Mouse (Mus musculus) kidney, postnatal 14 days (tissue): ENCODE measurements around the gene Adamts17.

Source experiments
- DNase-seq: peaks from one replicate; pipeline ENCODE4 v3.0.0; 2022; ENCODE audit warnings: mixed read lengths

Adamts17 gene

GRCm38 (mm10) chr7:67035661-67036060 lies 196.1 kb downstream of the Adamts17 start:
- DNase-seq = no peak

DNA sequence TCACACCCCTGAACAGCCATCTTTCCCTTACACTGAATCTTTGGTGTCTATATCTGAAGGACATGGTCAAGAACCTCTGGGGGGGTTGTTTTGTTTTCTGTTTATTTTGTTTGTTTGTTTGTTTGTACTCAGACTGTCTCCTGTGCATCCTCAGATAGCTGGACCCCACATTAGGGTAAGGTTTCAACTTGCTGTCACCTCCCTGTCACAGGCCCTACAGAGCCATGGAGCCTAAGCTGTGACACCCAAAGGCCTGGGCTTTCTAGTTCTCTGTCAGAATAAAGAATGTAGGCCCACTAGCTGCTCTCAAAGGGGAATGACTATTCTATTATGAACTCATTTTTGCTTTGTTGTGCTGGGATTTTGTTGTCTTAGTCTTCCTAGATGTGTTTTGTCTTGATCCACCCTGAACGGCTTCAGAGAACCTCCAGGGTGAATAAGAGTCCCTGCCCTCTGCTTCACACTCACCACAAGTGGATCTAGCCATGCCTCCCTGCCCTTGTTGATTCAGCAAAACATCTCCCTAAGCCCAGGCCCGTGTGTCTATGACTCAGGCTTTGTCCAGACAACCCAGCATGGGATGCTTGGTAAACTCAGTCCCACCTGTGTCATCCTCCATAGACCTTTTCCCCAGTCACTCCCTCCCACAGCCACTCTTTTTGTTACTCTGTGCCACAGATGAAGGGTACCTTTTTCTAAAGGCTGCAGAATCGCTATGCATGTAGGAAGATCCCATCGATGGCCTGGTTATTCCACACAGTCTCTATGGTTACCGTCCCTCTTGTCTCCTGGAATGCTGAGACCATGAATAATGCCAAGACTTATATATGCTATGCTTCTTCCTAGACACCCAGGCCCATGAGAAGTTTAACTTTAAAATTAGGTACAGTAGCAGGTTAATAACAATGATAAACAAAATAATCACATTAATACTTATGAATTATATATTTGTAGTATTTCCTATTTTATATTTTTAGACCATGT lies 197.3 kb downstream of the Adamts17 start:
- no peak for DNase-seq

DNA sequence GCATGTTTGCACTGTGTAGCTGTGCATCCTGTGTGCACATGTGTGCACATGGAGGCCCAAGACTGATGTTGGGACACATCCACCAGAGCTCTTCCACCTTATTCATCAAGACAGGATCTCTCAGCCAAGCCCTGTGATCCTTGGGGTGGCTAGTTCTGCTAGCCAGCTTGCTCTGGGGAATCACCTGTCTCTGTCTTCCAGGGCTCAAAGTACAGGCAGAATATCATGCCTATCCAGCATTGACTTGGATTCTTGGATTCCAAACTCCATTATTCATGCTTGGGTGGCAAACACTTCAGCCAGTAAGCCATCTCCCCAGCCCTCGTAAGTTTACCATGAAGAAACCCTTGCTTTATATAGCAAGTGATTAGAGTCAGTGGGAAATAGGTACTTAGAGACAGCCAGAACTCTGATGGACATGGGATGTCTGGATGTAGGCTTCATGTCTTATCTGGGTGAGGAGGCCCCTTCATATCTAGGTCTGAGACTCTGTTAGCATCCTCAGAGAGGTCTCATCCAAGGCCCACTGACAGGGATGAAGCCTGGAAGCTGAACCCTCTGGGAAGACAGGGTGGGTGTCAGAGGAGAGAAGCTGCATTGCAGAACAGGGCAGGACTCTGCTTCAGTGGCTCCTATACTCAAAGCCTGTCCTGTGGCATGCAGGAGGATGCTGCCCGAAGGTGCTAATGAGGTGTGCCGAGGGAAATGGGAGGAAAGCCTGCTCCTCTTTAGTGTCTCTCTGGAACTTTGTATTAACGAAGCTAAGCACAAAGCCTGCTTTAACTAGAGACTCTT lies 198.4 kb downstream of the Adamts17 start:
- no peak for DNase-seq

- DNase-seq = no peak
Measured at GRCm38 (mm10) chr7:67039143-67039542, 199.6 kb downstream of the Adamts17 start.

- DNase-seq = no peak
Measured at GRCm38 (mm10) chr7:67039861-67040260, 200.3 kb downstream of the Adamts17 start.

- no peak for DNase-seq
Measured at GRCm38 (mm10) chr7:67041685-67042084, 202.2 kb downstream of the Adamts17 start.

GRCm38 (mm10) chr7:67044121-67044817 lies 204.7 kb downstream of the Adamts17 start:
- DNase-seq = no peak

- no peak for DNase-seq
Measured at GRCm38 (mm10) chr7:67045202-67045601, 205.7 kb downstream of the Adamts17 start.

DNA sequence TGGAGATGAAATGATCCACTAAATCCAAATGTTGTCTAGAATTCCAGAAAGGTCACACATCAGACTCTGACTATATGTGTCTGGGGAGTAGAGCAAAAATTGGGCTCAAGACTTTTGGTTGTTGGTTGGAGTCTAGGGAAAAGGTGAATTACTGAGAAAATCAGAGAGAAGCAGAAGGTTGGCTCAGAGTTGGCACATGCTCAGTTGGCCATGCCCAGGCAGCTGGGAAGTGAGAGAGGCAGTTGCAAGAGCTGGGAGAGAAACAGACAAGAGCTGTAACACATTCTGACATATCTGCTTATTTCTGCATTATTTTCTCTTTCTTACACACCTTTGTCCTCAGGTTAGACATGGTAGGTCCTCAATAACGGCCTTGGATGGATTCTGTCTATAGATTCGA lies 209.7 kb downstream of the Adamts17 start:
- no peak for DNase-seq

DNA sequence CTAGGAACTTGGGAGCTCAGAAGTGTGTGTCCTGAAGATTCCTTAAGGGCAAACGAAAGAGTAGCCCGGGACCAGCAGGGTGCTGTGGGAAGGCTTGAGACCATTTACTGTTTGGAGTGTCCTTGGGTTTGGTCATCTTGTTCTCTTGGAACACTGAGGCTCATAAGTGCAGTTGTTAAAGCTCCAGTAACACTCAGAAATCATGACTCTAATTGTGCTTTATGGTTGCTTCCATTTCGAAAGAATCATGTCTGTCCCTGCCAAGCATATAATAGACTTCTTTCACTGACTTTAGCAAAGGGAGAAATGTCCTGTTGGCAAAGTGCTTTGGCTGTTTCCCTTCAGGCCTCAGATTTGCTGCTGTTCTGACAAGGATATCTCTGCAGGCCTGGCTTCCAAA lies 210.9 kb downstream of the Adamts17 start:
- DNase-seq = no peak

DNA sequence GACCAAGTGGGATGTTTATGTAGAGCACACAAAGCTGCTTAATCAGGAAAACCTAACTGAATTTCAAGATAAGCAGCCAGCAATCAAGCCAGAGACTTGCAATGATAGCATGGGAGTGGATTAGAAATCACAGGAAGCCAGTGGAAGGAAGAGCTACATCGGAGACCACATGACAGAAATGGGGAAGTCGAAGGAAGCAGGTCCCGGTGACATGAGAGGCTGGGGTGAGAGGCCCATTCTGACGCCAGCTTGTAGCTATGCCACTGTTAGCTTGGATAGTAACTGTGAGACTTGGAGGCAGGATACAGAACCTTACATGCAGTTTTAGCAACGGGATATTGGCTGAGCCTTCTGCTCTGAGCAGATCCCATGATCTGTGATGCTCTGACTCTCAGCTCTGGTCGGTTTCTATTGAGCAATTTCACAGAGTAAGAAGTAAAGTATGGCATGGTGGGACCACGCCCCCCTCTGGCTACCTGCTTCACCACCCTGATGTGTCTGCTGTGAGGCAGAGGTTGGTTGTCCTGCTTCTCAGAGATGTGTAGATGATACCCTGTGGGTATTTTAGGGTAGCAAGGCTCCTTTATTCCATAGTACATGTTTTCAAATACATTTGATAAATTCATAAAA lies 211.7 kb downstream of the Adamts17 start:
- DNase-seq = no peak

- no peak for DNase-seq
Measured at GRCm38 (mm10) chr7:67054876-67055275, 215.3 kb downstream of the Adamts17 start.

DNA sequence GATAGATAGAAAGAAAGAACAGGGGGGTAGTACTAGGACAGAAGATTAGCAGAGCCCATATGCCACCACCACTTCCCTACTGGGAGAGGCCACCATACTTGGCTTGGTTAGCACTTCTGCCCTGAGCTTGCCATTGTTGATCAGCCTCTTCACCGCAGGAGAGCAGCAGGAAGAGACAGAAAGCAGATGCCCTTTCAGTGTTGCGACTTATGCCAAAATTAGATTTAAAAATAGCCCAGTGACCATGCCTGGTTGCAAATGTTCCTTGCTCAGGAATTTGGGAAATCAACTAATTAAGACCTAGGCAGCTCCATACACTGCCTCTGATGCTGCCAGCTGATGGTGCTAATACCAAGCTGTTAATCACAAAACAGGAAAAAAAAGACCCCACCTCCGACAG lies 216.0 kb downstream of the Adamts17 start:
- DNase-seq = no peak

- DNase-seq = peak; percentile 33
Measured at GRCm38 (mm10) chr7:67061756-67062155, 222.2 kb downstream of the Adamts17 start.

- no peak for DNase-seq
Measured at GRCm38 (mm10) chr7:67062571-67062970, 223.0 kb downstream of the Adamts17 start.

DNA sequence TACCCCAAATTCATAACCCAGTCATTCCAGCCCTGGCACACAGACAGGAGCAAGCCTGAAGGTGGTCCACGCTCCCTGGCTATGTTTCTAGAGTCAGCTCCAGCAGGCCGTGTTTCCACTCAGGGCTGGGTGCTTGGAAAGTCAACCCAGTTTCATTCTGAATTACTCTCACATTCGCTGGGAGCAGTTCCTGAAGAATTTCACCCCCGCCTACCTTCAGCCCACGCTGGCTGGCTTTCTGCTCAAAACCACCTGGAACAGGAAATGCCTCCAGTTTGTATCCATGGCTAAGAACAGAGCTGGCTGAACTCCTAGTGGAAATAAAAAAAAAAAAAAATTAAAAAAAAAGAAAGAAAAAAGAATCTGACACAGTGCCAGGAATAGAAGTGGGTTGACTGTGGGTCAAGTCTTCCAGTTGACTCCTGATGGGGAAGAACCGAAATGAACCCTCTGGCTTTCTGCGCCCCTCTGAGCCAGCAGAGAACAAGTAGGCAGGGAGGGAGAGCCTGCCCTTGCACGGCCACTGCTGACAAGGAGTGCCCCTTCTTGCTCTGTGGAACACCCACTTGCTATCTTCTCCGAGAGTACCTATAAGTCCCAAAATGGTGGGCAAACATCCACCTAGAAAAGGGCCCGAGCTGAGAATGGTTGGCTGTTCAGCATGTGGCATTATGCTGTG lies 225.2 kb downstream of the Adamts17 start:
- peak; percentile 56 for DNase-seq

- no peak for DNase-seq
Measured at GRCm38 (mm10) chr7:67065631-67066030, 226.1 kb downstream of the Adamts17 start.

GRCm38 (mm10) chr7:67072015-67072685 lies 232.6 kb downstream of the Adamts17 start:
- DNase-seq = no peak

- DNase-seq = no peak
Measured at GRCm38 (mm10) chr7:67082751-67083150, 243.2 kb downstream of the Adamts17 start.

DNA sequence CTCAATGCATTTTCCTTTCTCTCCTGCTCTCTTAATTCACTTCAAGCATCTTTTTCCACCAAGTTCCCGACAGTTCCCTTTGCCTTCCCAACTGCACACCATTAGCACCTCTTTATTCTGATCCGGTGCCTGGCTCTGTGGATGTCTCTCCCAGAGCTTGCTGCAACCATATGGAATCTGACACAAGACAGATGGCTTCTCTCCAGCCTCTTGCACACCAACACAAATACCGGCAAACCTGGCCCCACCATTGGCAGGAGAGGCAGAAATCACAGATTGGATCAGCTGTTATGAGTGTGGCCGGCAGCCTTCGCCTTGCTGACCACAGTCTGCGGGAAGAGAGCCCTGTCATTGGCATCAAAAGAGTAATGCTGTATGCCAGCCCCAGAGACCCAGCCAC lies 248.2 kb downstream of the Adamts17 start:
- no peak for DNase-seq

- no peak for DNase-seq
Measured at GRCm38 (mm10) chr7:67097096-67097495, 257.6 kb downstream of the Adamts17 start.
